Mouse (Mus musculus): Measurements from ENCODE around the gene Cog4. TPM values are rescaled to one million over a fixed set of nuclear protein-coding genes. Genes with fewer than 3 reads are reported as not detected.
"Not testable (repeated sequence)": the region's sequence is repeated elsewhere in the genome, so short reads cannot be mapped to it uniquely, and the experiment has no call there.

The Cog4 gene
- polyA plus RNA-seq, 1 experiment from 2014 or later = 74.2 TPM

- peak within 1 kb of the TSS; percentile 85 for H3K4me3 ChIP-seq
- WGBS = 2% methylated on average over 27 of the region's 36 CpGs
- H3K36me3 ChIP-seq = 0 out of 2 replicates have a peak, but pooled peaks cover 4% of the 10 kb centered on the region
- peak; percentile 99 for ATAC-seq (ENCODE audit: low read depth)
- peak within 1 kb of the TSS; percentile 93 for H3K4me2 ChIP-seq
- H3K9me3 ChIP-seq = no peaks in the 10 kb centered on the region
- H3K27ac ChIP-seq (replicated peaks) = peak within 1 kb of the TSS; percentile 87
- peak within 1 kb of the TSS; percentile 92 for H3K9ac ChIP-seq
- no peaks in the 10 kb centered on the region for H3K27me3 ChIP-seq
- H3K4me1 ChIP-seq (replicated peaks) = peaks cover 40% of the 10 kb centered on the region
Measured at GRCm38 (mm10) chr8:110919341-110920031, 73.1 kb downstream of the Cog4 start, which contains the start of gene St3gal2. St3gal2 (plus strand) TSS chr8:110919922.

- ATAC-seq (ENCODE audit: low read depth) = peak; percentile 79
- H3K4me3 ChIP-seq = peak overlapping the region; percentile 85
- no peaks in the 10 kb centered on the region for H3K9me3 ChIP-seq
- H3K4me1 ChIP-seq (replicated peaks) = peaks cover 41% of the 10 kb centered on the region
- H3K4me2 ChIP-seq = peak overlapping the region; percentile 93
- H3K36me3 ChIP-seq = 0 out of 2 replicates have a peak, but pooled peaks cover 4% of the 10 kb centered on the region
- peak overlapping the region; percentile 87 for H3K27ac ChIP-seq (replicated peaks)
- H3K27me3 ChIP-seq = no peaks in the 10 kb centered on the region
- 1% methylated on average over 37 of the region's 37 CpGs for WGBS
- H3K9ac ChIP-seq = peak overlapping the region; percentile 92
Measured at GRCm38 (mm10) chr8:110920032-110920772, 73.8 kb downstream of the Cog4 start.

GRCm38 (mm10) chr8:110920773-110921277, 74.4 kb downstream of the Cog4 start:
- Histone ChIP-seq H3K27me3 (no peaks in the 10 kb centered on the region), H3K9me3 (no peaks in the 10 kb centered on the region), H3K4me3 (peak overlapping the region; percentile 85), H3K4me1 (replicated peaks) (peaks cover 46% of the 10 kb centered on the region), H3K36me3 (0 out of 2 replicates have a peak, but pooled peaks cover 4% of the 10 kb centered on the region), H3K27ac (replicated peaks) (peak overlapping the region; percentile 54), H3K9ac (peak overlapping the region; percentile 92), H3K4me2 (peak overlapping the region; percentile 93)
- 37% methylated on average over 3 of the region's 3 CpGs for WGBS
- ATAC-seq (ENCODE audit: low read depth) = no peak

GRCm38 (mm10) chr8:110921492-110922230, 75.3 kb downstream of the Cog4 start:
- peak overlapping the region; percentile 85 for H3K4me3 ChIP-seq
- H3K9ac ChIP-seq = peak overlapping the region; percentile 92
- ATAC-seq (ENCODE audit: low read depth) = no peak
- WGBS = 24% methylated on average over 7 of the region's 7 CpGs
- H3K9me3 ChIP-seq = no peaks in the 10 kb centered on the region
- peak overlapping the region; percentile 38; the same call in 1 of the 2 replicates for H3K27ac ChIP-seq (replicated peaks)
- peaks cover 47% of the 10 kb centered on the region for H3K4me1 ChIP-seq (replicated peaks)
- no peaks in the 10 kb centered on the region for H3K27me3 ChIP-seq
- H3K4me2 ChIP-seq = peak overlapping the region; percentile 93
- H3K36me3 ChIP-seq = 0 out of 2 replicates have a peak, but pooled peaks cover 4% of the 10 kb centered on the region

GRCm38 (mm10) chr8:110925691-110926140, 79.3 kb downstream of the Cog4 start:
- Histone ChIP-seq H3K4me2 (no peak overlapping the region), H3K27ac (replicated peaks) (no peak overlapping the region), H3K9ac (no peak overlapping the region), H3K27me3 (no peaks in the 10 kb centered on the region), H3K9me3 (no peaks in the 10 kb centered on the region), H3K36me3 (0 out of 2 replicates have a peak, but pooled peaks cover 4% of the 10 kb centered on the region), H3K4me1 (replicated peaks) (peaks cover 47% of the 10 kb centered on the region), H3K4me3 (no peak overlapping the region)
- WGBS = 66% methylated on average over 8 of the region's 8 CpGs
- no peak for ATAC-seq (ENCODE audit: low read depth)

GRCm38 (mm10) chr8:110926690-110927089, 80.3 kb downstream of the Cog4 start:
- H3K4me1 ChIP-seq (replicated peaks) = peaks cover 37% of the 10 kb centered on the region
- no peak overlapping the region for H3K27ac ChIP-seq (replicated peaks)
- 49% methylated on average over 5 of the region's 5 CpGs for WGBS
- H3K36me3 ChIP-seq = peaks cover 6% of the 10 kb centered on the region; the same call in 1 of the 2 replicates
- H3K4me3 ChIP-seq = no peak overlapping the region
- H3K9me3 ChIP-seq = no peaks in the 10 kb centered on the region
- no peak for ATAC-seq (ENCODE audit: low read depth)
- H3K27me3 ChIP-seq = no peaks in the 10 kb centered on the region
- H3K9ac ChIP-seq = peak overlapping the region; percentile 9; the same call in 1 of the 2 replicates
- H3K4me2 ChIP-seq = no peak overlapping the region

- no peaks in the 10 kb centered on the region for H3K9me3 ChIP-seq
- H3K27ac ChIP-seq (replicated peaks) = no peak overlapping the region
- no peak overlapping the region for H3K4me3 ChIP-seq
- no peaks in the 10 kb centered on the region for H3K27me3 ChIP-seq
- 84% methylated on average over 7 of the region's 7 CpGs for WGBS
- H3K36me3 ChIP-seq = peaks cover 3% of the 10 kb centered on the region; the same call in 1 of the 2 replicates
- peaks cover 30% of the 10 kb centered on the region for H3K4me1 ChIP-seq (replicated peaks)
- no peak overlapping the region for H3K9ac ChIP-seq
- H3K4me2 ChIP-seq = no peak overlapping the region
- no peak for ATAC-seq (ENCODE audit: low read depth)
Measured at GRCm38 (mm10) chr8:110928435-110928834, 82.0 kb downstream of the Cog4 start.

- 62% methylated on average over 5 of the region's 5 CpGs for WGBS
Measured at GRCm38 (mm10) chr8:110929066-110929465, 82.7 kb downstream of the Cog4 start.

GRCm38 (mm10) chr8:110929672-110930071, 83.3 kb downstream of the Cog4 start:
- H3K36me3 ChIP-seq; H3K27me3 ChIP-seq; H3K4me3 ChIP-seq; H3K9ac ChIP-seq; H3K4me2 ChIP-seq; H3K9me3 ChIP-seq; ATAC-seq (ENCODE audit: low read depth): not testable (repeated sequence)
- Histone ChIP-seq H3K4me1 (replicated peaks) (peaks cover 26% of the 10 kb centered on the region), H3K27ac (replicated peaks) (0 out of 2 replicates have a peak overlapping the region, but pooled peaks have one; percentile 9)
- 87% methylated on average over 8 of the region's 8 CpGs for WGBS

More at GRCm38 (mm10) chr8:110929066-110929465, 82.7 kb downstream of the Cog4 start:
- Histone ChIP-seq H3K9me3 (no peaks in the 10 kb centered on the region), H3K36me3 (peaks cover 3% of the 10 kb centered on the region; the same call in 1 of the 2 replicates), H3K4me2 (no peak overlapping the region), H3K9ac (no peak overlapping the region), H3K4me3 (no peak overlapping the region), H3K4me1 (replicated peaks) (peaks cover 26% of the 10 kb centered on the region), H3K27ac (replicated peaks) (peak overlapping the region; percentile 9; the same call in 1 of the 2 replicates), H3K27me3 (no peaks in the 10 kb centered on the region)
- no peak for ATAC-seq (ENCODE audit: low read depth)

- 82% methylated on average over 12 of the region's 12 CpGs for WGBS
- no peak overlapping the region for H3K9ac ChIP-seq
- no peak overlapping the region for H3K4me3 ChIP-seq
- H3K27ac ChIP-seq (replicated peaks) = no peak overlapping the region
- no peak overlapping the region for H3K4me2 ChIP-seq
- H3K36me3 ChIP-seq = peaks cover 3% of the 10 kb centered on the region; the same call in 1 of the 2 replicates
- H3K27me3 ChIP-seq = no peaks in the 10 kb centered on the region
- H3K9me3 ChIP-seq = no peaks in the 10 kb centered on the region
- peaks cover 20% of the 10 kb centered on the region for H3K4me1 ChIP-seq (replicated peaks)
- ATAC-seq (ENCODE audit: low read depth) = no peak
Measured at GRCm38 (mm10) chr8:110931176-110931939, 85.0 kb downstream of the Cog4 start.
